Mouse (Mus musculus) cortical plate, adult 2 months (tissue): ENCODE data around the gene Trit1.

Experiments used
- CTCF ChIP-seq: fragments of 200-500 bp; IDR thresholded peaks from 2 replicates; pipeline ENCODE4 v1.5.1; 2011; ENCODE audit warnings: mild to moderate bottlenecking, control low read depth, low read length; ENCODE audit not compliant: insufficient read depth; ENCODE audit errors: extremely low read depth
- POLR2A ChIP-seq: fragments of 200-500 bp; IDR thresholded peaks from 2 replicates; pipeline ENCODE4 v1.6.1; 2011; ENCODE audit warnings: mild to moderate bottlenecking, low read length, control low read depth; ENCODE audit not compliant: insufficient read depth; ENCODE audit errors: extremely low read depth

DNA sequence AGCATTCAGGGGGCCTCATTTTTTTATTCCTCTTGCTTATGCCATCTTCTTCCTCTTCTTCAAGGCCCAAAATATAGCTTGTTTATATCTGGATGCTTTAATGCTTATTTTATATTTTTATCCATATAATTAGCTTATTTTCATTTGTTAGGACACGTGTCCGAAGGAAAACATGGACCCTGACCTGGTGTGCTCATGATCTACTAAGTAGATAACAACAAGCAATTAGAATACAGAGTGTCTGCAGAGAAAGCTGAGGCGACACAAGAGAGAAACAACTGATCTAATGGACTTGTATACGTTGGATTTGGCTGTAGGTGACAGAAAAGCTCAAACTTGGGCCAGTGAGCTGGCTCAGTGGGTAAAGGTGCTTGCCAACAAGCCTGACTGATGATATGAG lies 39.5 kb upstream of the Trit1 start:
- no peak for TF ChIP-seq POLR2A
- no peak for TF ChIP-seq CTCF
